Mouse (Mus musculus) layer of hippocampus, adult 11-12 months (tissue): ENCODE results near the gene Rtn4.
A peak's percentile ranks its signal among the peaks of the same experiment; 100 is the strongest.

Experiments
- DNase-seq: peaks from one replicate; pipeline ENCODE4 v3.0.0; 2022; ENCODE audit warnings: low spot score

Gene Rtn4

DNA sequence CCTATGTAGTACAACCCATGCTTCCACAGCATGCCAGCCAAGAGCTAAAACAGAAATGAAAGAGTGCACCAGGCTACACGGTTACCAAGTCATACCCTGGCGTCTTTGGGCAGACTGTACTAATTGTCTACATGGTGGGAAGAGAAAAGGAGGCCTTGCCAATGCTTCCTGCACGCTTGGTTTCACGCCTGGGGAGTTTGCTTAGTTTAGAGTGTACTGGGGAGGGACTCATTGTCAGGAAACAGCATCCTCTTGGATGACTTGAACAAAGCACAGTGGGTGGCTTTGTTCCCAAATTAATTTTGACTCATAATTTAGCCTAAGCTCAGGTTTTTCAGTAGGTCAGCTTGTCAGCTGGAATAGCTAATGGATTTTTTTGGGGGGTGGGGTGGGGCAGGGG lies 72.3 kb downstream of the Rtn4 start:
- DNase-seq = no peak

DNA sequence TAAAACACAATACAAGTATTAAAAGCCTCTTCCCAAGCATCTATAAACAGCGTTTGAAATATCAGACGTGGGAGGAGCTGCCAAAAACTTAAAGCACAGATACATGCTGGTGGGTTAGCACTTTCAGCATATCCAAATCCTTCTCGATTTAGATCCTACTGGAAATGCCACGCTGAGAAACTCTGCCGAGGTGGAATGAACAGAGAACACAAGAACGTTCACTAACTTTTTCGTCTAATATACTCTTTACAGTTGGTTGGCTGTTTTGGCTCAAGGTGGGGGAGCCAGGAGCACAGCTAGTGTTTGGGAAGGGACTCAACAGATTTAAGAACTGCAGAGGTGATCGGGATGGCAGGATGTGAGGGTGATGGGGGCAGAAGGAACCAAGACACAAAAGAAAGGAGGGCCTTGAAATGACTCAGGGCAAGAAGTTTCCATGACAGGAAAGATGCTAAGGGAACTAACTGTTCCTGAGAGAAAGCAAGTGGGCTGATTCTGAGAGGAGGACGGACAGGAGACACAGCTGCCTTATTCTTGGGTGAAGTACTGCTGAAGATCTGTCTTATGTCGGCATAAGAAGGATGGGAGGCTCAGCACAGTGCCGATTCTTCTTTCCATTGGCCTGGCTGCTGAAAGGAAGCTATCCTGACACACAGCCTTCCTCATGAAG lies 73.7 kb downstream of the Rtn4 start:
- DNase-seq = no peak

DNA sequence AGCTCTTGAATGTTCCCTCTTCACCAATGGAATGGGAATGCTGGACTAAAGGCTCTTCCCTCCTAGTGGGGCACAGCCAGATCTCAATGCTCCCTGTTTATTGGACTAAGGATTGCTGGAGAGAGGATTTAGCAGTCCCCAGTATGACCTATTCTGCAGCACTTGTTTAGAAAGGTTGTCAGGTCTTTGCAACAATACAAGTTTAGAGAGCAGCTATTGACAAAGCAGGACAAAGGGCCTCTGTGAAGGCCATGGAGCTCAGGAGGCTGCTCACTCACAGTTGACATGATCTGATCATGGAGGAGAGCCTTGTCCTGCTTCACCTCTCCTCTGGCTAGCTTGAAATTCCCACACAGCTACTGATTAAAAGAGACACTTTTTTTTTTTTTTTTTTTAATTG lies 75.8 kb downstream of the Rtn4 start:
- DNase-seq = no peak

DNA sequence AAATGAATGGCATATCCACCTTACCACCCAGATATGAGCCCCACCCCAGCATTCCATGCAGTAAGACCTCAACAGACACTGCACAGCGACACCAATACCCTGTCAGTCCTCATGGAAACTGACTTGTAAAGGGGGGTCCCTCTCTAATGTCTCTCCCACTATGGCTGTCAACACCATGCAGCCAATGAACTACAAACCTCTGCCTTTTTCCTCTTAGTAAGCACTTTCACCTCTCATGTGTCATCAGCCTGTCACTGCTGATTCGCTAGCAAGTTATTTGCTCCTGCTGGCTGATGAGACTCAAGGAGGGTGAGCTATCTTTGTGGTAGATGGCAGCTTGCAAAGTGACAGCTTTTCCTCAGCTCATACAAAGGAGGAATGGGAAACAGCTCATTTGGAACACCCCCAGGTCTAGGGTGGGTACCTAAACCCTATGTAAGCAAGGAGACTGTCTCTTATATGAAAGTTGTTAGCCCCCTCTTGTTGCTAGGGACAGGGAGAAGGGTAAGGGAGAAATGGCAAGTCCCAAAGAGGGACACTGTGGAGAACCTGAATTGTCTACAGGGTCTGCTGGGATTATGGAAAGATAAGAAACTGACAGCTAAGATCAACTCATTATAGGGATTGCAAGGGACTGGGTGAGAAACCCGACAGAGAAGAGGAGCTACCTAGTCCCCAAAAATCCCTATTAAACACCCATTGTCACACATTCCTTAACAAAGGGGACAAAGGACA lies 78.1 kb downstream of the Rtn4 start:
- no peak for DNase-seq

DNA sequence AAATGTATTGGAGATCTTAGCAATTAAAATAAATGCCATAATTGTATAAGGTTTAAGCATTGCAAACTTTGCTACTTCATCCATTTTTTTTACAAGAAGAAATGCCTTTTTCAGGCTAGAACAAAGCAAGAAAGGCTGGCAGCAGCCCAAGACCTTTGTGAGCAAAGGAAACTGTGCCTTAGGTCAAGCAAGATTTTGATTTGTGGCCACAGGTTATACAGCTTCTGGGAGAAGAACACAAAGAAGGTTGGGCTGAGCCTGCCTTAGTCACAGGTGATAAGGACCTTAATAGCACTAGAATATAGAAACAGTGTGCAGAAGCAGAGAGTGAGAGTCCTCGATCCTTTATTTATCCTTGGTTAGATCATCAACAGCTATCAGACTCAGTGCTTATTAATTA lies 79.5 kb downstream of the Rtn4 start:
- DNase-seq = no peak

DNA sequence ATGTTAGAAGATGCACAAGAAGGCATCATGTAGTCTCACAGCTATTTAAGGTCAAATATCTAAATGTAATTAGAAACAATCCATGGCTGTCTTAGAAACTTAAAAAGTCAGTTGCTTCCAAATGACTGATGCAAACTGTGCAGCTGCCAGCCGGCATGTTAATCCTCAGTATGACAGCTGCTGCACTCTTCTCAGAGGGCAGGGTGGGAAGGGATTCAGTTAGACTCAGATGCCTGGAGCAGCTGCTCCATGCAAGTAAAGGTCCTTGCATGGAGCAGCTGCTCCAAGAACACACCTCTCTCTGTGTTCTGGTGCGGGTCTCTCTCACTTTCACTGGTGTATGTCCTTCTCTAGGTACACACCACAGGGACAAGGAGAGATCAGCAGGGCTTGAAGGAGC lies 81.5 kb downstream of the Rtn4 start:
- DNase-seq = peak; percentile 47

DNA sequence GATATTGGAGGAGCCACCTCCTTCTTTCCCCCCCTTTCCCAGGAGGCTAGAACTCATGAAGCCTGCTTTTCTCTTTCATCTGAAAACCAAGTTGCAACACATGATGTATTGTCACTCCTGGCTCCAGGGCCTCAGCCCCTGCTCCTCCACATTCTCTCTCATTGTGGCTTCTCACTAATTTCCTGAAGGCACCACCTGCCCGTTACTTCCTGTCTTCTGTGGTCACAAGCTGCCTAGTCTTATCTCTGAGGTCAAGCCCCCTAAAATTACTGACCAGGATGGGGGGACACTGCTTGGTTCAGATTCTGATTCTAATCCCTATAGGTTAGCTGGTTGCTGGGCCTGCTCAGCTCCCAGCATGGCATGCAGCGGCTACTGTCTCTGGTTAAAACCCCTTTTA lies 82.0 kb downstream of the Rtn4 start:
- DNase-seq = no peak

DNA sequence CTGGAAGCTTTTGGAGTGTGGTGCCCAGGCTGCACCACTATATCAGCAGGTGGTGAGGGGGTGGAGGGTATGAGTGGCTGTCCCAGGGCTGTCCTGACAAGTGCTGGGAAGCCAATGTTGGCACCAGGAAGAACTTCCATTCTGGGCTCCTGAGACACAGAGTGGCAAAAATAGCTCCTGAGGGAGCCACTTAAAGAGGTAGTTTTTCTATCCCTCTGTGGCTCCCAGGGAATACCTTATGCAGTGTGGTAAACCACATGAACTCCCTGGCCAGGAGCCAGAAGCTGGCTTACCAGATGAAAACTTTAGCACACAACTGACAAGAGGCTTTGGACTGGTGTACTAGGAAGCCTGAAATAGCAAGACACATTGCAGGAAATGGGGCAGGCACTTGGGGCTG lies 85.2 kb downstream of the Rtn4 start:
- peak; percentile 67 for DNase-seq

DNA sequence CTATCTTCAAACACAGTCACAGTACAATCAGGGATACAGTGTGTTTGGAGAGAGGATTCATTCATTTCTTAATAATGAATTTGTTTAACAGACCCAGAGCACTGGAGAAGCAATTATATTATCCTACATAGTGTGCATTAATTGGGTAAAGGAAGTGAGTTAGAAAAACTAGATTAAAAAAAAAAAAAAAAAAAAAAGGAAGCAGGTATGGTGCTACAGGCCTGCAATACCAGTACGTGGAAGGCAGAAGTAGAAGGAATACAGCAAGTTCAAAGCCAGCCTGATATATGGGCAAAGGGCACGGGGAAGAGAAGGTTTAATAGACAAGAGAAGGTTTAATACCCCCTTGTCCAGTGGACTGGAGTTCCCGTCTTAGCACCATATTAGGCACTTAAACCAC lies 86.2 kb downstream of the Rtn4 start:
- DNase-seq = no peak

DNA sequence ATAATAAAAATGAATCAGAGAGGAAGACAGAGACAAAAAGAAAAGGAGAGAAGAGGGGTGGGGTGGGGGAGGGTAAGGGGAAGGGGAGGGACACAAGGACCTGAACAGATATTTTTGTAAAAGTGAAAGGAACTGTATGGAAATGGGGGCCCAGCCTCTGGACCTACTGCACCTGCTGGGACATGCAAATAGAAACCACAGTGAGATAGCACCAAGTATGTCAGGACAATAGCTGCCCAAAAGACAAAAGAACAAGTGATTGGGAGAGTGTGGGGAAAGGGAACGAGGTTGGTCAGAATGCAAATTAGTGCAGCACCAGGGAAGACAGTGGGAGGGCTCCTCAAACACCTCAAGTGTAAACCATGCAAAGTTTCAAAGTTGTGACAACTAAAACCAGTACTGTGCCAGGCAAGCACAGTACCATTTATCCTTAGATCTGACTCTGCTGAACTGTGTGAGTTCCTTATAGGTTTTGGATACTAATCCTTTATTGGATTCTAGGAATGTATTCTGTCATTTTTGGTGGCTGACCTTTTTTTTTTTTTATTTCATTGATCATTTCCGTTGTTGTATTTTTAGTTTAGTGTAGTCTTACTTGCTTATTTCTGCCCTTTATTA lies 86.8 kb downstream of the Rtn4 start:
- no peak for DNase-seq

DNA sequence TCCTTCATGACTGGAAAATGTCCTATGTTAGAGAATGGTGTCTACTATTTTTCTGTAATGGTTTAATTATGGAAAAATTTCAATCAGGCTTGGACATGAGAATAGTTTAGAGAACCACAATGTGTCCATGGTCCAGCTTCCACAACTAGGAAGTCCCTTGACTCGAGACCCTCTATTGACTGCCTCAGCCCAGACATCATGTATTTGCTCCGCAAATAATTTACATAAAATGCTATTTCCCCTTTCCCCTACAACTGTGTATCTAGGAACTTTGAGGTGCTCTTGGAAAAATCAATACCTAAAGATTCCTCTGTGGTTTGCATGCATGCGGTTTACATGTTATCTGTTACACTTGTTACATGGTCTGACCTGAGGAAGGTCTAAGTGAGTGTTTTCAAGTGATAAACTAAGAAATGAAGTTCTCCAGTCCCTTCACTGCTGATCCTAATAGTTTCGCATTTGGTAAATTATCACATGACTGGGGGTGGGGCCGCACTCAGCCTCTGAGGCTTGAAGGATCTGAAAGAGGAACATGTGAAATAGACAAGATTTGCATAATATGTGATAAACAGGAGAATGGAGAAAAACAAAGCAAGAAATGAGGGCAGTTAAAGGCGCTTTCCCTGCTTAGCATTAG lies 94.0 kb downstream of the Rtn4 start:
- no peak for DNase-seq

DNA sequence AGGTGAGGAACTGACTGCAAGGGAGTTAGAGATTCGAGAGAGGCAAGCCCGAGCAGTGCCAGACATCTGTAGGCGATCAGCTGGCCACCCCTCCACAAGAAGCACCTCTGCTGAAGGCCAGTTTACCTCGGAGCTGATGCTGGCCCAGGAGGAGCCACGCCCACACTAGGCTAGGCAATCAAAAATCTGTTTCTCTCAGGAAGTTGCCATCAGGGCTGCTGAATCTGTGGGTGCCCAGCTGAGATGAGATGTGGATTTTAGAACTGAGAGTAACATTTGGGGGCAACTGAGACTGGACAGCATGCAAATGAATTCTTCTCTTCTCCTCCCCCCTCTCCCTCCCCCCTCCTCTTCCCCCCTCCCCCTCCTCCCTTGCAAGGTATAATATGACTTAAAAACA lies 94.7 kb downstream of the Rtn4 start:
- DNase-seq = no peak

DNA sequence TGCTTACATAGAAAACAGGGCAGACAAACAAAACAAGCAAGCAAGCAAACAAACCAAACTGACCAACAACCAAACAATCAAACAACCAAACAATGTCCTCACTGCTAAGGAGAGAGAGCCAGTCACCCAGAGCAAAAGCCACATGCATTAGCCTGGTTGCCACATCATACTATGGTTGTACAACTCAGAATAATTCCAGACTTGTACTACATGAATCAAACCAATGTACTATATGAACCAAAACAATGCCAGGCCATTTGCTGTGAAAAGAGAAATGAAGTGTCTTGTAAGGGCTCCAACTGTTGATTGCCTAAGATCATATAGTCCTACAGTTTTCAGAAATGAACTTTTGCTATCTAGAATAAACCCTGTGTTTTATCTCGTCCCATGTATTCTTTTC lies 95.8 kb downstream of the Rtn4 start:
- no peak for DNase-seq

DNA sequence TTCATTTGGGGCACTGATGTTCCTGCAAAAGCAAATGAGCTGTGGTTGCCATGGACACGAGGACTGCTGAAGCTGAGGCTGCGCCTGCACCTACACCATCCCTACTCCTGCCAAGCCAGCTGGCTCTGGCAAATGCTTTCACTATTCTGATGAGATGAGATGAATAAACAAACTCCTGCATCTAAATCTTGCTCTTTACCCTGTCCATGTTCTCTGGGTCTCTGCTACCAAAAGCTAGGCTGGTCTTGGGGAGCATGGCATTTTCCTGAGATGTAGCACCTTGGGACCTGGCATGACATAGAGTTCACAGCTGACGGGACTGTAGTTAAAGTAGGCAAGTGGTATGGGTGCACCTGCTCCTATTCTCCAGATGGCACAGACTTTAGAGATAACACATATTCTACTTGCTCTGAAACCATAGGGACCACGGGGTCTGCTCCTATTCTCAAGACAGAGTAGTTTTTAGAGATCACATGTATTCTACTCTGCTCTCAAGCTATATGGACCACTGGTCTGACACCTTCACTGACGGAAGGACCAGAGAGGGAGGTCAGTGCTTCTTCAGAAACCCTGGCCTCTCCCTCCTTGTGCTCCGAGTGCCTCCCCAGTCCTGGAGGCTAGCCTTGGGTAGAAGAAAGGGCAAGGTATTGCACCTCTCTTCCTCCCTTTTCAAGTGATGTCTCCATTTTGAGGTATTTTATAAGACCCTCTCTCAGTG lies 96.3 kb downstream of the Rtn4 start:
- peak; percentile 88 for DNase-seq

DNA sequence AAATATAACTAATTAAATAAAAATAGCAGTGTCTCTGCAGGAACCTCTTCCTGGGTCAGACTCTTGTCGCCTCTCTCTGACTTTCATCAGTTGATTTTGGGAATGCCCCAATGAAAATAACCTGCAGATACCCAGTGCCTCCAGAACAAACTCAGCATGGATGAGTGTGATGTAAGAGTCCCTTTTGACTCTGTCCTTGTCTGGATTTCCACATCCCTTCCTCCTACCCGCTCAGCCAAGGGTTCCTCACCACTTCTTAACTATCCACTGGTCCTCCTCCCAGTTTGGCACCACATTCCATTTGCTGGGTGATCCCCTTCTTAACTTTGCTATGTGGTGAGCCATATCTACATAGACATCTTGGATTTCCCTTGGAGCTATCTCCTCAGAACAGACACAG lies 98.0 kb downstream of the Rtn4 start:
- no peak for DNase-seq
